8 mouse cellular contexts compared by ENCODE assay signal in the genomic region with DNA sequence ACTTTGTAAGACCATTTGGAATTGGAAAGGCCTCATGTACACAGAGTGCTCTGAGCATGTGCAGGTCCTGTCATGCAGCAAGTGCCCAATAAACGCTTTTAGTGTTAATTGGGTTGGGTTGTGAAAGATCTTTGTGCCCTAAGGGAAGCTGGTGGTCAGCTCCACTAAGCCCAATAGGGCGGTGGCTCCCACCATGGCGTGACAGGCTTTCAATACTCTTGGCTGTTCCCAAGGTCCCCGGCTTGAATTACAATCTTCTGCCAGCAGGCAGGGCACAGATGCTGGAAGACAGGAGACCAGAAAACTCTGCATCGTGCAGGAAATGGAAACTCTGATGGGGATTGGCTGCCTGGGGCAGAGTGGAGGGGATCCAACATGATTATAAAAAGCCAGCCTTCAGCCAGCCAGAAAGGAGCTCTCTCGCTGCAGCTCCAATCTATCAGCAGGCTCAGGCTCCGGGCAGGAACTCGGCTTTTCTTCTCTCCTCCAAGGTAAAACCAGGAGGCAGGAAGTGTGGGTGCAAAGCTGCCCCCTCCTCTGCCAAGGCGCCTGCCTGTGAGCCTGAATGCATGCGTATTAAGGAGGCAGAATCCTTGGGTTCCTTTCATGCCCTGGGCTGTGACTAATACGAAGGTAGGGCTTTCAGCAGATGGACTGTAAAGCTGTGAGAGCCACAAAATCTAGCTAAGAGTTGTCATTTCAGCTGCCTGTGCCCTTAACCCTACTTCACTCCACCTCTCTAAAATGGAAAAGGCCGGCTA. TPM values are rescaled to one million over a fixed set of nuclear protein-coding genes. Genes with fewer than 3 reads are reported as not detected.
DNase-seq lines count a peak whose midpoint lies in the region; ATAC-seq lines count a peak whose summit lies in the region.

No protein-coding gene starts in this region.

- H3K27ac ChIP-seq in kidney, embryonic 15.5 days: peak overlapping the region; percentile 74
- peak overlapping the region; percentile 92 for H3K27ac ChIP-seq in limb, embryonic 15.5 days

- ATAC-seq in kidney, embryonic 15.5 days (replicated peaks; ENCODE audit: low FRiP score): 0 out of 2 replicates have a peak, but pooled peaks have one; percentile 27
- ATAC-seq in limb, embryonic 15.5 days (ENCODE audit: insufficient number of reproducible peaks, low FRiP score, low TSS enrichment, low read depth): peak; percentile 73

- no peaks in the 10 kb centered on the region for H3K36me3 ChIP-seq in kidney, embryonic 15.5 days
- H3K36me3 ChIP-seq in limb, embryonic 15.5 days: no peaks in the 10 kb centered on the region

- H3K4me1 ChIP-seq in kidney, embryonic 15.5 days: peaks cover 23% of the 10 kb centered on the region
- peaks cover 22% of the 10 kb centered on the region for H3K4me1 ChIP-seq in limb, embryonic 15.5 days

- H3K27me3 ChIP-seq in kidney, embryonic 15.5 days: 0 out of 2 replicates have a peak, but pooled peaks cover 7% of the 10 kb centered on the region
- H3K27me3 ChIP-seq in limb, embryonic 15.5 days: no peaks in the 10 kb centered on the region

- peak overlapping the region; percentile 27 for H3K4me2 ChIP-seq in kidney, embryonic 15.5 days
- peak overlapping the region; percentile 40 for H3K4me2 ChIP-seq in limb, embryonic 15.5 days

- 34% methylated on average over 12 of the region's 12 CpGs for WGBS in kidney, embryonic 15.5 days
- 18% methylated on average over 12 of the region's 12 CpGs for WGBS in limb, embryonic 15.5 days

- DNase-seq in adrenal gland, adult 2 months: peak; percentile 49
- DNase-seq in adrenal gland, adult 8-10 months: no peak
- peak; percentile 84 for DNase-seq in cerebellum, postnatal 10 days
- DNase-seq in frontal cortex, postnatal 25 days (ENCODE audit: low spot score in 2 of 2): peak; percentile 36 to 39
- peak; percentile 67 for DNase-seq in telencephalon, adult 2 months (ENCODE audit: low read depth, low spot score)
- DNase-seq in urinary bladder, postnatal 14 days (ENCODE audit: low spot score): no peak

- H3K4me3 ChIP-seq in kidney, embryonic 15.5 days (replicated peaks): no peak overlapping the region
- peak overlapping the region; percentile 16 for H3K4me3 ChIP-seq in limb, embryonic 15.5 days

- H3K9ac ChIP-seq in kidney, embryonic 15.5 days: 0 out of 2 replicates have a peak overlapping the region, but pooled peaks have one; percentile 5
- H3K9ac ChIP-seq in limb, embryonic 15.5 days: no peak overlapping the region

- H3K9me3 ChIP-seq in kidney, embryonic 15.5 days (replicated peaks): no peaks in the 10 kb centered on the region
- H3K9me3 ChIP-seq in limb, embryonic 15.5 days: no peaks in the 10 kb centered on the region

RNA-seq across cellular contexts. Expression of a gene that starts 16.0 kb away (rescaled TPM):
- total RNA-seq in adrenal gland, adult 2 months (2021): 10 to 100 TPM; 27.7 to 35.4 TPM
- polyA plus RNA-seq in adrenal gland, adult 2 months (2012; rRNA removed): 10.9 and 13.2 TPM in 2 replicates
- total RNA-seq in adrenal gland, adult 8-10 months (2022): 10 to 100 TPM; 30.0 to 55.3 (median 45.3) TPM
- polyA plus RNA-seq in kidney, embryonic 15.5 days (2015; fragmentation: Nextera tagmentation; extraction: Ambion mirVana): 35.1 and 35.8 TPM in 2 replicates
- polyA plus RNA-seq in limb, embryonic 15.5 days (2015; fragmentation: Nextera tagmentation; extraction: Ambion mirVana): 43.9 and 47.4 TPM in 2 replicates

RNA-seq across cellular contexts. Expression of a gene that starts 35.5 kb away (rescaled TPM):
- under 1 TPM; 0.29 to 0.93 TPM for total RNA-seq in adrenal gland, adult 2 months (2021)
- polyA plus RNA-seq in adrenal gland, adult 2 months (2012; rRNA removed): 0.29 and 0.56 TPM in 2 replicates
- under 1 TPM; 0.42 to 0.92 (median 0.64) TPM for total RNA-seq in adrenal gland, adult 8-10 months (2022)
- 0.63 and 0.81 TPM in 2 replicates for polyA plus RNA-seq in kidney, embryonic 15.5 days (2015; fragmentation: Nextera tagmentation; extraction: Ambion mirVana)
- 0.36 and 0.41 TPM in 2 replicates for polyA plus RNA-seq in limb, embryonic 15.5 days (2015; fragmentation: Nextera tagmentation; extraction: Ambion mirVana)

RNA-seq across cellular contexts. Expression of a gene that starts 54.1 kb away (rescaled TPM):
- 10 to 100 TPM; 52.7 to 58.0 TPM for total RNA-seq in adrenal gland, adult 2 months (2021)
- polyA plus RNA-seq in adrenal gland, adult 2 months (2012; rRNA removed): 14.6 and 15.6 TPM in 2 replicates
- 10 to 100 TPM; 57.9 to 65.2 (median 60.1) TPM for total RNA-seq in adrenal gland, adult 8-10 months (2022)
- polyA plus RNA-seq in kidney, embryonic 15.5 days (2015; fragmentation: Nextera tagmentation; extraction: Ambion mirVana): 55.9 and 57.7 TPM in 2 replicates
- polyA plus RNA-seq in limb, embryonic 15.5 days (2015; fragmentation: Nextera tagmentation; extraction: Ambion mirVana): 61.6 and 63.4 TPM in 2 replicates

Comparison
In these comparisons a context has a peak if more than half of its experiments do, and no peak if none do; other contexts are left out.
1. DNase-seq: peak in adrenal gland, adult 2 months (single experiment), cerebellum, postnatal 10 days (2 of 2), frontal cortex, postnatal 25 days (2 of 2) and telencephalon, adult 2 months (single experiment); none in adrenal gland, adult 8-10 months (single experiment) and urinary bladder, postnatal 14 days (single experiment).